Mouse (Mus musculus) Patski (cell line): Measurements from ENCODE around the gene Prss43. TPM values are rescaled to one million over a fixed set of nuclear protein-coding genes. Genes with fewer than 3 reads are reported as not detected.

Source experiments
- ATAC-seq: fragments of 100-300 bp; one replicate; pipeline ENCODE4 v1.8.0; 2021
- CTCF ChIA-PET: fragments of 350-600 bp; sonication (Branson Sonifier 250); formaldehyde crosslinking; loops from one replicate; lab custom pipeline; 2022; ENCODE audit warnings: inconsistent platforms; lab: Charles Lee
- POLR2A ChIA-PET: fragments of 350-600 bp; sonication (Branson Sonifier 250); formaldehyde crosslinking; loops from one replicate; lab custom pipeline; 2022; ENCODE audit warnings: antibody characterized with exemption, inconsistent platforms; lab: Charles Lee
- DNase-seq: peaks from one replicate; pipeline ENCODE4 v3.0.0-alpha.2; 2011; ENCODE audit warnings: low read depth, low spot score
- H3K27me3 ChIP-seq: fragments of 371-371 bp; one replicate; pipeline ENCODE4 v1.5.1; 2021
- CTCF ChIP-seq: fragments of 100-300 bp; IDR thresholded peaks from one replicate; pipeline ENCODE4 v1.5.1; 2021
- in situ Hi-C: fragments of 300-500 bp; cut with MboI; formaldehyde crosslinking; loops from 3 replicates; pipeline ENCODE4 v1.11.1; 2018; ENCODE audit warnings: low pct_unique_long_range_greater_than_20kb, mixed read lengths
- polyA plus RNA-seq: library from polyadenylated mRNA; unstranded; gene quantifications from one replicate; pipeline ENCODE4 v1.2.3, GENCODE M21; 2021

The Prss43 gene
- polyA plus RNA-seq, 1 experiment from 2014 or later = not detected

DNA sequence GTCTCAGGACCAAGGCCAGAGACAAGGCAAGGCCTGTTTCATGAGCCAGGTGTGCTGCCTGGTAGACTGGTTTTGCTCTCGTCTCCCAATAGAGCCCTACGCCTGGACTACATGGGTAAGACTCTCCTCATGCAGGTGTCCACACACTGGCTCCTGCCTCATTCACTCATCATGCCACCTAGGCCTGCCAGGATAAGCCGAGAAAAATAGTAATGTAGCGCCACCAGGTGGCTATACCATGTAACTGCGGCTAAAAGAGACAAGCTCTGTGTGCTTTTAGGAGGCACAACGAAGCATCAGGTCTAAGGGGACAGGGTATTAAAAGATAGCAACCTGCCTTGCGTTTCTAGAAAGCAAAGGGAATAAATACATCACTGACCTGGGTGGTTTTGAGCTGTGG is 44.5 kb downstream of the Prss43 start:
- CTCF ChIA-PET = interaction anchor here (0.6 to 4.1 kb wide), 9 partner anchors 9 to 155 kb away, joined by 3 to 28 read pairs (median 4); partner anchors contain the start of genes Als2cl and Tmie

DNA sequence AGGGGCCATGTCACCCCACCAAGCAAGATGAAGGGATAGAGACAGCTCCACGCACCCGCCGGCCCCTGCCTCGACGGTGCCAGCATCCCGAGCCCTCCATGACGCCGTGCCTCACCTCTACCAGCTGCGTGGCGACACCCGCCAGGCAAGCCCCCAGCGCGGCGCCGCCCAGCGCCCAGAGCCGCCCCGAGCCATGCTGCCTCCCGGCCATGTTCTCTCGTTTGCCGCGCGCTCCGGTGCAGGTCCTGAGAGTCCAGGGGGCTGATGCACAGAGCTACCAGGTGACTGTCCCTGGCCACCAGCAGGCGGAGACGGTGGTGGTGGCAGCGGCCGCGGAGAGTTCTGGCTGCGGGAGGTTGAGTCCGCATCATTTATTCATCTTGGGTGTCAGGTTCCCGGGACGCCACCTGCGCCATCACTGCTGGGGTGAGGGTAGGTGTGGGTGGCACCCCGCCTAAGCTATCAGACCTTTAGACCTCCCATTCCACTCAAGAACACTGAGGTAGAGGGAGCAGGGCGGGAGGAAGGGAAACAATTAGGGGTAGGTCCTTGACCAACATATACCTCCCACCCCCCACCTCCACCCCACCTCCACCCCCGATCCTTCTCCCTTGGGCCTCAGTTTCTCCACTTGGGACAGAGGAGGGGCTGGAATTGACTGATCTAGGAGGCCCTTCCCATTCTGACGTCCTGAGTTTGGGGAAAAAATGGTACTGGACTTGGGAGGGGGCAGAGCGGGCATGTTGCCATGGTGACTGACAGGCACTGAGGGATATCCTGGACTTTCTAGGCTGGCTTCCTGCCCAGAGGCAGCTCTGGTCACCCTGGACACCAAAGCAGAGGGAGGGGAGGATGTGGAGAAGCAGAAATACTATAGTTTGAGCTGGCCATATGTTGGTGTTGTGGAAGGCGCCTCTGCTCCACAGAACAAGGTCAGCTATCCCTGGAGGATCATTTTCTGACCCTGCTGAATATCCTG is 47.5 kb downstream of the Prss43 start:
- no peak for TF ChIP-seq CTCF
- POLR2A ChIA-PET = interaction anchor here (1.0 kb wide), 1 partner anchor 92 kb away, joined by 4 read pairs; no protein-coding TSS in a partner anchor
- DNase-seq (no peak), ATAC-seq (no peak)
- in situ Hi-C loops = loop anchor here (5.0 to 10.0 kb wide), 3 partner anchors 157 to 449 kb away; no protein-coding TSS in a partner anchor
- CTCF ChIA-PET = interaction anchor here (0.7 to 2.3 kb wide), 2 partner anchors 90 to 93 kb away, joined by 3 to 14 read pairs; no protein-coding TSS in a partner anchor
- no peaks in the 10 kb centered on the region for H3K27me3 ChIP-seq

More for the DNA sequence above, 44.5 kb downstream of the Prss43 start:
- peak; percentile 18 for ATAC-seq
- no peaks in the 10 kb centered on the region for H3K27me3 ChIP-seq
- in situ Hi-C loops = loop anchor here (5.0 to 10.0 kb wide), 3 partner anchors 154 to 446 kb away; no protein-coding TSS in a partner anchor
- DNase-seq = no peak
- TF ChIP-seq CTCF = no peak
- POLR2A ChIA-PET = no interaction called here

- ATAC-seq (no peak), DNase-seq (no peak)
- in situ Hi-C loops = loop anchor here (5.0 to 10.0 kb wide), 3 partner anchors 157 to 450 kb away; no protein-coding TSS in a partner anchor
- TF ChIP-seq CTCF = no peak
- ChIA-PET CTCF (interaction anchor here (2.3 kb wide), 1 partner anchor 93 kb away, joined by 14 read pairs; no protein-coding TSS in a partner anchor), POLR2A (no interaction called here)
- H3K27me3 ChIP-seq = no peaks in the 10 kb centered on the region
Measured at GRCm38 (mm10) chr9:110874660-110875191, 48.2 kb downstream of the Prss43 start.

- ChIA-PET POLR2A (no interaction called here), CTCF (interaction anchor here (2.3 kb wide), 1 partner anchor 94 kb away, joined by 14 read pairs; no protein-coding TSS in a partner anchor)
- in situ Hi-C loops = loop anchor here (10.0 kb wide), 2 partner anchors 230 to 450 kb away; no protein-coding TSS in a partner anchor
- TF ChIP-seq CTCF = no peak
- DNase-seq (no peak), ATAC-seq (no peak)
- no peaks in the 10 kb centered on the region for H3K27me3 ChIP-seq
Measured at GRCm38 (mm10) chr9:110875288-110875695, 48.8 kb downstream of the Prss43 start.

- DNase-seq (no peak), ATAC-seq (no peak)
- CTCF ChIA-PET = interaction anchor here (1.2 to 2.9 kb wide), 3 partner anchors 96 to 242 kb away, joined by 3 to 14 read pairs (median 5); no protein-coding TSS in a partner anchor
- in situ Hi-C loops = loop anchor here (10.0 kb wide), 2 partner anchors 233 to 453 kb away; no protein-coding TSS in a partner anchor
- POLR2A ChIA-PET = no interaction called here
- TF ChIP-seq CTCF = no peak
- H3K27me3 ChIP-seq = no peaks in the 10 kb centered on the region
Measured at GRCm38 (mm10) chr9:110877353-110877752, 50.9 kb downstream of the Prss43 start.

- ATAC-seq (no peak), DNase-seq (no peak)
- TF ChIP-seq CTCF = no peak
- ChIA-PET POLR2A (no interaction called here), CTCF (interaction anchor here (1.2 to 2.9 kb wide), 3 partner anchors 96 to 243 kb away, joined by 3 to 14 read pairs (median 5); no protein-coding TSS in a partner anchor)
- in situ Hi-C loops = loop anchor here (10.0 kb wide), 2 partner anchors 233 to 453 kb away; no protein-coding TSS in a partner anchor
- H3K27me3 ChIP-seq = no peaks in the 10 kb centered on the region
Measured at GRCm38 (mm10) chr9:110877888-110878287, 51.4 kb downstream of the Prss43 start.

DNA sequence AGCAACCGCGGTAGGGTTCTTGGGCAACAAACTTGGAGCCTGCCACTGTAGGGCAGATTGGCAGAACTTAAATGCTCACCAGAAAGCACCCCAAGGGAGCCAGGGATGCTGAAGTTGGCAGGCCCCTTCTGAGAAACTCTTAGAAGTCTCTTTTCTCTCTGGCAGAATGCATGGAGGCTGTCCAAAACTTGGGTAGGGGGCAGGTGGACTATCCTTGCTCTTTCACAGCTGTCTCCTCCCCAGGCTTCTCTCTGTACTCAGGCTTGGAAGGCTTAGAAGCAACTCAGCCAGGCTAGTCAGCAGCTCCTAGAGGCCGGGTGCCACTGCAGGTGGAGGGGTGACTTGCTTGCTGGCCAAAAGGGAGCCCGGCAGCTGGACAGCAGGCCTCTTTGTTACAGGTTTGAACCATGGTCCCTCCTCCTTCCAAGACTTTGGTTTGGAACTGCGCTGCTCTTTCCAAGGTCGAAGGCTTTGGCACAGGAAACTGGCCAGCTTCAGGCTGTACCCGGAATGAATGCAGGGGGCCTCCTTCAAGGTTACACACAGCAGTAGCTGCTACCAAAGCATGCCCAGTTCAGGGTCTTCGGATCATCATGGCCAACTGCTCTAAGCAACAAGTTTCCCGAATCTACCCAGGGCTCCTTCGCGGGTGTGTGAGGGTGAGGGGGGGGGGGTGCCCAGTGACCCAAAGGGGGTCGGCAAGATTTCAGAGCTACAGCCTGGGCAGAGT is 52.9 kb downstream of the Prss43 start, which contains the start of gene Als2cl:
TSS of gene Als2cl (plus strand) at position 680 of the 730 bp plus-strand sequence.
- ATAC-seq (no peak), DNase-seq (no peak)
- no peaks in the 10 kb centered on the region for H3K27me3 ChIP-seq
- ChIA-PET CTCF (interaction anchor here (0.8 to 1.5 kb wide), 4 partner anchors 8 to 164 kb away, joined by 3 to 4 read pairs (median 4); no protein-coding TSS in a partner anchor), POLR2A (interaction anchor here (0.6 to 1.3 kb wide), 6 partner anchors 12 to 154 kb away, joined by 3 to 6 read pairs (median 4); no protein-coding TSS in a partner anchor)
- TF ChIP-seq CTCF = no peak
- in situ Hi-C loops = loop anchor here (10.0 kb wide), 2 partner anchors 235 to 455 kb away; no protein-coding TSS in a partner anchor

DNA sequence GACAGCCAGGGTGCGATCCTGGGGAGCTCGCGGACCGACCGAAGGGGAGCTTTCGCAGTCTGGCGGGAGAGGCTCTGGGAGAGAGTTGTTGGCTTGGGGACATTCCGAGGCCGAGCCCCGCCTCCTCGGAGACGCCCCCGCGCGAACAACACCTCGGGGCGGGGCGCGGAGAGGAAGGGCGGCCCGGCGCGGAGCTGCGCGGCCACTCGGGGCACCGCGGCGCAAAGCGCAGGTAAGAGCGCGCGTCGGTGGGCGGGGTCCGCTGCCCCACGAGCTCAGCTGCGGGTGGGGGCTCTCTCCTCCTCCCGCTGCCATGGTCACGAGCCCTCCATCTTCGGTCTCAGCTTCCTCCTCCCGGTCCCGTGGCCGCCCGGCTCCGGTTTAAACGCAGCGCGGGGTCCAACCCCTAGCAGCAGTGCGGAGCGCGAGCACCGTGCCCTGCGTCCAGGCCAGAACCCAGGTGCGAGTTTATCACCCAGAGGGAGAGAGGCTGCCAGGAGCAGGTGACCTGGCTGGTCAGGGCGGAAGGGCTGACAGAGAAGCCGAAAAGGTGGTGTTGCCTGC is 53.6 kb downstream of the Prss43 start, which contains the start of gene Tmie:
TSS of gene Tmie (minus strand) at position 116 of the 564 bp plus-strand sequence.
- no peak for TF ChIP-seq CTCF
- ChIA-PET CTCF (interaction anchor here (0.8 to 1.5 kb wide), 4 partner anchors 9 to 164 kb away, joined by 3 to 4 read pairs (median 4); no protein-coding TSS in a partner anchor), POLR2A (interaction anchor here (0.8 to 1.3 kb wide), 6 partner anchors 11 to 155 kb away, joined by 3 to 6 read pairs (median 4); no protein-coding TSS in a partner anchor)
- ATAC-seq = peak; percentile 63
- H3K27me3 ChIP-seq = no peaks in the 10 kb centered on the region
- in situ Hi-C loops = loop anchor here (10.0 kb wide), 2 partner anchors 235 to 455 kb away; no protein-coding TSS in a partner anchor
- DNase-seq = no peak

- POLR2A ChIA-PET = interaction anchor here (1.0 kb wide), 3 partner anchors 10 to 99 kb away, joined by 3 to 4 read pairs (median 3); no protein-coding TSS in a partner anchor
- CTCF ChIA-PET = interaction anchor here (0.7 to 1.3 kb wide), 2 partner anchors 10 to 99 kb away, joined by 3 to 4 read pairs; no protein-coding TSS in a partner anchor
- TF ChIP-seq CTCF = no peak
- H3K27me3 ChIP-seq = no peaks in the 10 kb centered on the region
- peak; percentile 68 for ATAC-seq
- DNase-seq = no peak
- in situ Hi-C loops = no loop called here
Measured at GRCm38 (mm10) chr9:110880772-110881171, 54.3 kb downstream of the Prss43 start.

Other genes with a start within 250 kb of the Prss43 start
- gene Nradd, start 202.2 kb upstream of the Prss43 start, polyA plus RNA-seq = 69.3 TPM
- 20.0 TPM for gene Nbeal2, start 172.5 kb upstream of the Prss43 start, polyA plus RNA-seq
- 88.1 TPM for gene Ccdc12, start 170.2 kb upstream of the Prss43 start, polyA plus RNA-seq
- 0.19 TPM for gene Myl3, start 84.8 kb upstream of the Prss43 start, polyA plus RNA-seq
- gene Pth1r, start 79.5 kb upstream of the Prss43 start, polyA plus RNA-seq = 9.9 TPM
- not detected for gene Prss42, start 28.5 kb upstream of the Prss43 start, polyA plus RNA-seq
- not detected for gene Prss44, start 12.7 kb upstream of the Prss43 start, polyA plus RNA-seq
- gene Prss45, start 7.9 kb downstream of the Prss43 start, polyA plus RNA-seq = not detected
- 2.4 TPM for gene Prss46, start 17.8 kb downstream of the Prss43 start, polyA plus RNA-seq
- 0.13 TPM for gene Prss50, start 31.3 kb downstream of the Prss43 start, polyA plus RNA-seq
- 69.4 TPM for gene Als2cl, start 53.2 kb downstream of the Prss43 start, polyA plus RNA-seq
- gene Tmie, start 53.4 kb downstream of the Prss43 start, polyA plus RNA-seq = 5.1 TPM
- not detected for gene Fam240a, start 90.2 kb downstream of the Prss43 start, polyA plus RNA-seq
- not detected for gene Tdgf1, start 119.5 kb downstream of the Prss43 start, polyA plus RNA-seq
- not detected for gene Lrrc2, start 124.9 kb downstream of the Prss43 start, polyA plus RNA-seq
- 0.04 TPM for gene Rtp3, start 163.9 kb downstream of the Prss43 start, polyA plus RNA-seq
- 0.63 TPM for gene Ltf, start 192.6 kb downstream of the Prss43 start, polyA plus RNA-seq
- gene Ccrl2, start 230.8 kb downstream of the Prss43 start, polyA plus RNA-seq = 0.45 TPM